Mouse (Mus musculus): ENCODE measurements around the gene Mapkap1. TPM values are rescaled to one million over a fixed set of nuclear protein-coding genes. Genes with fewer than 3 reads are reported as not detected.

Gene Mapkap1
- polyA plus RNA-seq, 1 experiment = 52.1 TPM

DNA sequence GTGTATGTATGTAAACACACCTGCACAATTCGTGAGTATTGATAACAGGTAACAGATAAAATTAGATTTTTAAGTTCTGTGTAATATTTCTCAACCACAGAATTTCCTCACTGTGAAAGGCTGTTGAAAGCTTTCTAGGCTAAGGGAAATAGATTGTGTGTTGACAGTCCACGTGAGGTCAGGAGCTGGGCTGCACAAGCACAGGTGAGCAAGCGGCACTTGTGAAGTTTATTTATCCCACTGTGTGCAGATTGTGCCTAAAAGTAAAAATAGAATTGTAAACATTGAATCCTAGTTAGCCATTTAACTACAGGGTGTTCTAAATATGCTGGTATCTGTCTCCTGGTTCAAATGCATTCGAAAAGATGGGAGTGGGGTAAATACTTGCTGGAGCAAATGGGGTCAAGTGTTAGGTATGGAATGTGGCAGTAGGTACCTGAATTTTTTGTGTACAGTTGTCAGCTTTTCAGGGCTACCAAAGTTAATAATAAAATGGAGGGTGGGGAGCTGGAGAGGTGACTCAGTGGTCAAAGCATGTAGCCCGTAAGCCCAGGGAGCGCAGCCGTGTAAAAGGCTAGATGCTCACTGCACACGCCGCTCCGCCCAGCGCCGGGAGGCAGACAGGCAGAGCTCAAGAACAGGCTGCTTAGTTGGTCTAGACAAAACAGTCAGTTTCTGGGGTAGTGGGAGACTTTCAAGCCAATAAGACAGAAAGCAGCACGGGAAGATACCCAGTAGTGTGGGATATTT is 138.2 kb downstream of the Mapkap1 start:
- H3K27ac ChIP-seq (ENCODE audit: control insufficient read depth, insufficient read depth, low read depth, low read length) = no peak overlapping the region
- no peak overlapping the region for H3K4me3 ChIP-seq (ENCODE audit: control insufficient read depth, low read depth, low read length)
- no peaks in the 10 kb centered on the region for H3K4me1 ChIP-seq (ENCODE audit: control insufficient read depth, insufficient read depth, low read length)
- no peaks in the 10 kb centered on the region for H3K27me3 ChIP-seq (ENCODE audit: control insufficient read depth, insufficient read depth, low read length)
- no peak for TF ChIP-seq CTCF (IDR thresholded peaks at IDR 0.05; ENCODE audit: control insufficient read depth, insufficient read depth, insufficient replicate concordance, low read depth, low read length)
- TF ChIP-seq POLR2A (IDR thresholded peaks at IDR 0.05; ENCODE audit: control insufficient read depth, low read depth, low read length) = no peak
- no peaks in the 10 kb centered on the region for H3K36me3 ChIP-seq (ENCODE audit: control insufficient read depth, insufficient read depth, low read length)

DNA sequence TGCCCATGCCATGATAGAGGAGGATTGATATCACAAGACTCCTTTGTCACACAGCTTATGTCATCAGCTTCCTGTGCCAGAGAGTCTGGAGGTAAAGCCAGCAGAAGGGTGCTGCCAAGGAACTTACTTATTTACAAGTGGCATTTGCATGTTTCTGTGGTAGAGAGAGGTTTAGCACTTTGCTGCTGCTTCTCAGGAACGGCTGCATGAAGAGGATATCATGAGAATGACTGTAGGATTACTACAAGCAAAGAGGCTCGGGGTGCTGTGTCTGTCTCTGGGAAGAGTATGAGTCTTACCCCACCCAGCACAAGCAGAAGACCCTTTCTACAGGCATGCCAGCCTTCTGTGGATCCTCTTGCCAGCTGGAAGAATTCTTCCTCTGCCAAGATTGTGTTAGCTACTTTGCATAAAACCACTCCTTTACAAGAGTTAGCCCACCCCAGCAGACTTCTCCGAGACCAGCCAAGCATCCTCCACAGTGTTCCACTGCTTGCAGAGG is 139.7 kb downstream of the Mapkap1 start:
- Histone ChIP-seq H3K27me3 (ENCODE audit: control insufficient read depth, insufficient read depth, low read length) (no peaks in the 10 kb centered on the region), H3K27ac (ENCODE audit: control insufficient read depth, insufficient read depth, low read depth, low read length) (no peak overlapping the region), H3K4me1 (ENCODE audit: control insufficient read depth, insufficient read depth, low read length) (no peaks in the 10 kb centered on the region), H3K4me3 (ENCODE audit: control insufficient read depth, low read depth, low read length) (no peak overlapping the region), H3K36me3 (ENCODE audit: control insufficient read depth, insufficient read depth, low read length) (no peaks in the 10 kb centered on the region)
- no peak for TF ChIP-seq CTCF (IDR thresholded peaks at IDR 0.05; ENCODE audit: control insufficient read depth, insufficient read depth, insufficient replicate concordance, low read depth, low read length)

DNA sequence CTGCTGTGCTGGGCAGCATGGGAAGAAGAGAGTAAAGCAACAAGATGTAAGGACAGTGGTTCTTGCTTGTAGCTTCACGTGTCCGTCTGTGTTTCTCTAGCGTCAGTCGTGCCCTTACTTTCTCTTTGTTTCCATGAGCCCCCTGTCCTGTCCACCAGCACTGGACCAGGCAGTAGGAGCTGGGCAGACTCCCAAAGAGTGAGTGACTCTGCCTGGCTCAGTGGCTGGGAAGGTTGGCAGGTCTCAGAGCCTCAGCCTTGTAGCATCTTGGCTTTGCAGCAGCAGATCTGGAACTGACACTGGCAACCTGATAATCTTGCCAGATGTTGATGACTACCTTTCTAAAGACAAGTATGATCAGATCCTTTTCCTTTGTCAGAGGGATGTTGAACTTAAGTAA is 140.9 kb downstream of the Mapkap1 start:
- H3K36me3 ChIP-seq (ENCODE audit: control insufficient read depth, insufficient read depth, low read length) = no peaks in the 10 kb centered on the region
- H3K4me1 ChIP-seq (ENCODE audit: control insufficient read depth, insufficient read depth, low read length) = no peaks in the 10 kb centered on the region
- no peaks in the 10 kb centered on the region for H3K27me3 ChIP-seq (ENCODE audit: control insufficient read depth, insufficient read depth, low read length)
- no peak for TF ChIP-seq POLR2A (IDR thresholded peaks at IDR 0.05; ENCODE audit: control insufficient read depth, low read depth, low read length)
- TF ChIP-seq CTCF (IDR thresholded peaks at IDR 0.05; ENCODE audit: control insufficient read depth, insufficient read depth, insufficient replicate concordance, low read depth, low read length) = no peak
- H3K27ac ChIP-seq (ENCODE audit: control insufficient read depth, insufficient read depth, low read depth, low read length) = no peak overlapping the region
- H3K4me3 ChIP-seq (ENCODE audit: control insufficient read depth, low read depth, low read length) = no peak overlapping the region

DNA sequence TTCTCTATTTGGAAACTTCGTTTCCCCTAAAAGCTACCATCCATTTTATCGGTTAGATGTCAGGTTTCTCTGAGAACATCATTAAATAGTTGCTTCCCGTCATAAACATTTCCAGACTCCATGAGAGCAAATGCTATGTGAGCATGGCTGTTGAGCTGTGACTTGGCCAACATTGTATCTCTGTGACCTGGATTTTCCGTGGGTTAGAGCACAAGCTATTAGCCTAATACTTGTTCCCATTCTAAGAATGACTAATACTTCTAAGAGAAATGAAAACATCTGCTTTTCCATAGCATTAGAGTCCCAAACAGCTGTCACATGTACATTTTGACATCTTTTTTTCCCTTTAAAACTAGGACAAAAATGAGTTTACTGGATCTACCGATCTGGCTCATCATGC is 142.4 kb downstream of the Mapkap1 start:
- H3K27ac ChIP-seq (ENCODE audit: control insufficient read depth, insufficient read depth, low read depth, low read length) = no peak overlapping the region
- no peaks in the 10 kb centered on the region for H3K36me3 ChIP-seq (ENCODE audit: control insufficient read depth, insufficient read depth, low read length)
- no peaks in the 10 kb centered on the region for H3K27me3 ChIP-seq (ENCODE audit: control insufficient read depth, insufficient read depth, low read length)
- no peak overlapping the region for H3K4me3 ChIP-seq (ENCODE audit: control insufficient read depth, low read depth, low read length)
- no peak for TF ChIP-seq POLR2A (IDR thresholded peaks at IDR 0.05; ENCODE audit: control insufficient read depth, low read depth, low read length)
- TF ChIP-seq CTCF (IDR thresholded peaks at IDR 0.05; ENCODE audit: control insufficient read depth, insufficient read depth, insufficient replicate concordance, low read depth, low read length) = no peak
- no peaks in the 10 kb centered on the region for H3K4me1 ChIP-seq (ENCODE audit: control insufficient read depth, insufficient read depth, low read length)

DNA sequence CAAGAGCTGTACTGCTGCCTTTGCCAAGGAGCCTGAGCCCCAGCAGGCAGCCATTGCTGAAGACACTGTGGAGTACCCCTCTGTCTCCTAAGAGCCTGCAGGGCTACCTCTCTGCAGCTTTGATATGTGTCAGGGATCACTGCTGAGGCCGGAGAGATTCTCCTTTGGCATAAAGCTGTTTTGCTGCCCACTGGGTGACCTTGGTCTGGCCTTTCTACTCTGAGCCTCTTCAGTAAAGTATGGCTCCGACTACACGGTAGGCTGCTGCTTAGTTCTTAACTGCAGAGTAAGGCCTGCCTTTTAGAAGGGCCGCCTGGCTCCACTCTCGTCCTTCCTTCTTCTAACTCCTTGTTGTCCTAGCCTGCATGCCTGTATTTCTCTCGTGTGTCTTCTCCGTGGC is 142.9 kb downstream of the Mapkap1 start:
- Histone ChIP-seq H3K27me3 (ENCODE audit: control insufficient read depth, insufficient read depth, low read length) (no peaks in the 10 kb centered on the region), H3K4me1 (ENCODE audit: control insufficient read depth, insufficient read depth, low read length) (no peaks in the 10 kb centered on the region), H3K27ac (ENCODE audit: control insufficient read depth, insufficient read depth, low read depth, low read length) (no peak overlapping the region), H3K4me3 (ENCODE audit: control insufficient read depth, low read depth, low read length) (no peak overlapping the region), H3K36me3 (ENCODE audit: control insufficient read depth, insufficient read depth, low read length) (no peaks in the 10 kb centered on the region)
- TF ChIP-seq CTCF (IDR thresholded peaks at IDR 0.05; ENCODE audit: control insufficient read depth, insufficient read depth, insufficient replicate concordance, low read depth, low read length) (no peak), POLR2A (IDR thresholded peaks at IDR 0.05; ENCODE audit: control insufficient read depth, low read depth, low read length) (no peak)

DNA sequence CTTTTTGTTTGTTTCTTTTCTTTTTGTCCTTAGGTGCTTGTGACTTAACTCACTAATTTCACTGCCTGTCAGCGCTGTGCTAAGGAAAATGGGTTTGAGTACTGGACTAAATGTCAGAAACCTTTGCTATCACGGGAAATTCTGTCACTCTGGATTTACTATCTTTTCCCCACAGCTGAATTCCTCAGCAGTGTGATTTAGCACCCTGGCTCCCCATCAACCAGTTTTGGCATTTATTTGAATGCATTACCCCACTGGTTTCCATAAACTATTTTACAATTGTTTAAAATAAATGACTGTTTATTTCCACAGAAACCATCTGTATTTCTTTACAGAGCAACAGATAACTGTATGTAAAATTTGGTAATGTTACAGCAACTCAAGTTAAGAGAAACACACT is 146.2 kb downstream of the Mapkap1 start:
- Histone ChIP-seq H3K27ac (ENCODE audit: control insufficient read depth, insufficient read depth, low read depth, low read length) (no peak overlapping the region), H3K4me3 (ENCODE audit: control insufficient read depth, low read depth, low read length) (no peak overlapping the region)

DNA sequence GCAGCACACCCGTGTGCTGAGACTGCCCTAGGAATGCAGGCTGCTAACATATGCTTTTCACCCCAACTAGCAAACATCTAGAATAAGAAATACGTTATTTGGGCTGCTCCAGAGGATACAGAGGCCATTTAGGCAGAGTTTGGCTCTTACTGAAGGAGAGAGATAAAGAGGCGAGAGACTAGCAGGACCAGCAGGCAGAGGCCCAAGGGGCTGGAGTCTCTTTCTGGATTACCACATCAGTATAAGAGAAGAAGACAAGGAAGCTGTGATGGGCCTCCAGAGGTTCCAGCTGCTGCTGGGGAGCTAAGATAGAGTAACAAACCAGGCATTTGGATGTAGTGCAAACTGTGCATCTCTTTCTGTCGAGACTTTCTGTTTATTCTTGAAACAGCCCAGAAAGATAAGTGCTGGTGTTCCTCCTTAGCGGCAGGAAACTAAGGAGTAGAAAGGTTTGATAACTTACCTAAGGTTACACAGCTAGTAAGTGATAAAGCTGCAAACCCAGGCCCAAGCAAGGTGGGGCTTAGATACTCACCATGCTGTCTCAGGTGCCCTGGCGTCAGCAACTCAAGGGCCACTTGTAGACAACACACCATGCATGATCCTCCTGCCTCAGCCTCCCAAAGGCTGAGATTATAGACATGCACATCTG is 147.1 kb downstream of the Mapkap1 start:
- Histone ChIP-seq H3K4me1 (ENCODE audit: control insufficient read depth, insufficient read depth, low read length) (no peaks in the 10 kb centered on the region), H3K27ac (ENCODE audit: control insufficient read depth, insufficient read depth, low read depth, low read length) (no peak overlapping the region), H3K36me3 (ENCODE audit: control insufficient read depth, insufficient read depth, low read length) (no peaks in the 10 kb centered on the region), H3K4me3 (ENCODE audit: control insufficient read depth, low read depth, low read length) (no peak overlapping the region), H3K27me3 (ENCODE audit: control insufficient read depth, insufficient read depth, low read length) (no peaks in the 10 kb centered on the region)
- TF ChIP-seq POLR2A (IDR thresholded peaks at IDR 0.05; ENCODE audit: control insufficient read depth, low read depth, low read length) (no peak), CTCF (IDR thresholded peaks at IDR 0.05; ENCODE audit: control insufficient read depth, insufficient read depth, insufficient replicate concordance, low read depth, low read length) (no peak)

More for the DNA sequence above, 146.2 kb downstream of the Mapkap1 start:
- H3K27me3 ChIP-seq (ENCODE audit: control insufficient read depth, insufficient read depth, low read length) = no peaks in the 10 kb centered on the region
- H3K4me1 ChIP-seq (ENCODE audit: control insufficient read depth, insufficient read depth, low read length) = no peaks in the 10 kb centered on the region
- H3K36me3 ChIP-seq (ENCODE audit: control insufficient read depth, insufficient read depth, low read length) = no peaks in the 10 kb centered on the region
- TF ChIP-seq POLR2A (IDR thresholded peaks at IDR 0.05; ENCODE audit: control insufficient read depth, low read depth, low read length) = no peak
- no peak for TF ChIP-seq CTCF (IDR thresholded peaks at IDR 0.05; ENCODE audit: control insufficient read depth, insufficient read depth, insufficient replicate concordance, low read depth, low read length)
